Mouse (Mus musculus) kidney, adult 2 months (tissue): Measurements from ENCODE around the gene Napa. TPM values are rescaled to one million over a fixed set of nuclear protein-coding genes. Genes with fewer than 3 reads are reported as not detected.

Experiments used
- DNase-seq: peaks from one replicate; pipeline ENCODE4 v3.0.0; 2021
- H3K27ac ChIP-seq: fragments of 200-500 bp; 2 replicates; pipeline ENCODE4 v1.5.1; 2012; ENCODE audit warnings: low read depth, low read length, control low read depth, inconsistent platforms; ENCODE audit not compliant: insufficient read depth
- H3K27me3 ChIP-seq: fragments of 200-500 bp; replicated peaks from 2 replicates; pipeline ENCODE4 v1.6.1; 2012; ENCODE audit warnings: mild to moderate bottlenecking, moderate library complexity, low read length, inconsistent platforms; ENCODE audit not compliant: control insufficient read depth, insufficient read depth
- H3K36me3 ChIP-seq: fragments of 200-500 bp; 2 replicates; pipeline ENCODE4 v1.6.1; 2012; ENCODE audit warnings: mild to moderate bottlenecking, moderate library complexity, low read length, inconsistent platforms; ENCODE audit not compliant: control insufficient read depth, insufficient read depth
- H3K4me1 ChIP-seq: fragments of 200-500 bp; 2 replicates; pipeline ENCODE4 v1.6.1; 2011; ENCODE audit warnings: low read length; ENCODE audit not compliant: control insufficient read depth, insufficient read depth
- H3K4me3 ChIP-seq: fragments of 200-500 bp; 2 replicates; pipeline ENCODE4 v1.5.1; 2011; ENCODE audit warnings: mild to moderate bottlenecking, low read depth, low read length, control low read depth; ENCODE audit not compliant: insufficient read depth
- CTCF ChIP-seq: fragments of 200-500 bp; conservative IDR thresholded peaks from 2 replicates; pipeline ENCODE4 v1.5.1; 2011; ENCODE audit warnings: low read depth, mild to moderate bottlenecking, control low read depth, low read length, moderate library complexity, mixed read lengths; ENCODE audit not compliant: insufficient read depth, insufficient read length
- POLR2A ChIP-seq: fragments of 200-500 bp; IDR thresholded peaks from one replicate; pipeline ENCODE4 v1.6.1; 2011; ENCODE audit warnings: low read depth, low read length, control low read depth
- WGBS: fragments of 180-500 bp; shearing (Covaris S2); methylation state at CpG from one replicate; pipeline ENCODE4 v1.1.7; 2018; 5-methylcytosine and 5-hydroxymethylcytosine counted together
- polyA plus RNA-seq: library from polyadenylated mRNA; depleted of rRNA; stranded (reverse); fragments of >200 nt; gene quantifications from 2 replicates; pipeline ENCODE4 v1.2.3, GENCODE M21; 2012; rRNA removed

Gene Napa
- polyA plus RNA-seq, 1 experiment: 177 TPM

DNA sequence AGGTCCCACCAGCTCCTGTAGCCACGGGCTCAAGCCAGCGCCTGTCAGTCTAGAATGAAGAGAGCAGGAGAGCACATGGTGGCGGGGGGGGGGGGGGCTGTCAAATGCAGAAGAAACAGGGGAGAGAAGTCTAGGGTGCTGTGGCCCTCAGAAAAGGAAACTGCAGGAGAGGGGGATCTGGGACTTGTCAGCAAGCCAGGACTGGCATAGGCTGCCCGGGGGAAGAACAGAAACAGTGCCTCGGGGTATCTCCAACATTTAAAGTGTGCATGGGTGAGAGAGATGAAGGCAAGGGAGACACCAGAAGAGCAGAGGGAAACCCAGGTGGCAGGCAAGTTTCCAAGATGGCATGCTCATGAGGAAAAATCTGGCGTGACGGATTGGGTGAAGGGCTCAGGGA, 63.8 kb downstream of the Napa start:
- TF ChIP-seq POLR2A (no peak), CTCF (no peak)
- Histone ChIP-seq H3K36me3 (no peaks in the 10 kb centered on the region), H3K4me3 (no peak overlapping the region), H3K27me3 (no peaks in the 10 kb centered on the region), H3K4me1 (no peaks in the 10 kb centered on the region), H3K27ac (no peak overlapping the region)
- WGBS: 73% methylated on average over 7 of the region's 7 CpGs
- DNase-seq: no peak

Other genes with a start within 250 kb of the Napa start
- not detected in 2 replicates for gene Crx, start 218.5 kb upstream of the Napa start, polyA plus RNA-seq
- gene Crxos, start 215.8 kb upstream of the Napa start, polyA plus RNA-seq: not detected in 2 replicates
- gene Selenow, start 176.1 kb upstream of the Napa start, polyA plus RNA-seq: 236 and 288 TPM in 2 replicates
- gene Nop53, start 152.4 kb upstream of the Napa start, polyA plus RNA-seq: 87.9 and 88.9 TPM in 2 replicates
- gene Ehd2, start 130.9 kb upstream of the Napa start, polyA plus RNA-seq: 30.2 and 33.7 TPM in 2 replicates
- 7.9 and 8.6 TPM in 2 replicates for gene Bicra, start 50.5 kb upstream of the Napa start, polyA plus RNA-seq
- 0.03 TPM in 1 of 2 replicates, not detected in the other for gene Zfp541, start 36.6 kb upstream of the Napa start, polyA plus RNA-seq
- 28.7 and 32.5 TPM in 2 replicates for gene Kptn, start 21.4 kb downstream of the Napa start, polyA plus RNA-seq
- gene Slc8a2, start 31.4 kb downstream of the Napa start, polyA plus RNA-seq: 0.33 and 0.38 TPM in 2 replicates
- 3.8 and 6.6 TPM in 2 replicates for gene Meis3, start 76.6 kb downstream of the Napa start, polyA plus RNA-seq
- gene Dhx34, start 123.6 kb downstream of the Napa start, polyA plus RNA-seq: 22.7 and 28.9 TPM in 2 replicates
- 0.34 and 0.39 TPM in 2 replicates for gene C5ar2, start 145.7 kb downstream of the Napa start, polyA plus RNA-seq
- 3.4 and 4.2 TPM in 2 replicates for gene C5ar1, start 161.1 kb downstream of the Napa start, polyA plus RNA-seq
- 23.1 and 30.7 TPM in 2 replicates for gene Inafm1, start 175.2 kb downstream of the Napa start, polyA plus RNA-seq
- 23.3 and 24.3 TPM in 2 replicates for gene Ccdc9, start 188.3 kb downstream of the Napa start, polyA plus RNA-seq
- gene Bbc3, start 209.9 kb downstream of the Napa start, polyA plus RNA-seq: 5.1 and 5.2 TPM in 2 replicates